Mouse (Mus musculus) kidney, embryonic 15.5 days (tissue): ENCODE measurements around the gene Ptgds. TPM values are rescaled to one million over a fixed set of nuclear protein-coding genes. Genes with fewer than 3 reads are reported as not detected.

ENCODE experiments used
- microRNA-seq: library from miRNA; unstranded; fragments of <30 nt; microRNA quantifications from one replicate; pipeline ENCODE4, GENCODE M21; 2016
- polyA plus RNA-seq: library from polyadenylated mRNA; unstranded; fragments of >200 nt; fragmentation: Nextera tagmentation; extraction: Ambion mirVana; gene quantifications from 2 replicates; pipeline ENCODE4 v1.2.1, GENCODE M21; 2015

Gene Ptgds
- polyA plus RNA-seq, 1 experiment from 2014 or later: 1.6 TPM

Small RNAs within 50 kb of the gene (microRNA-seq; reads per million reads assigned to microRNA genes)
- gene Mir3087: not detected

Other genes starting within 250 kb of the Ptgds start
- 555 and 581 TPM in 2 replicates for gene Tubb4b, start 245.3 kb downstream of the Ptgds start, polyA plus RNA-seq
- gene Slc34a3, start 235.7 kb downstream of the Ptgds start, polyA plus RNA-seq: 0.78 and 0.99 TPM in 2 replicates
- 0.31 and 0.41 TPM in 2 replicates for gene Rnf224, start 233.3 kb downstream of the Ptgds start, polyA plus RNA-seq
- 20.7 and 21.8 TPM in 2 replicates for gene Rnf208, start 227.8 kb downstream of the Ptgds start, polyA plus RNA-seq
- gene Cysrt1, start 227.6 kb downstream of the Ptgds start, polyA plus RNA-seq: 0.51 and 0.55 TPM in 2 replicates
- 5.3 and 5.4 TPM in 2 replicates for gene AL732309.1, start 223.2 kb downstream of the Ptgds start, polyA plus RNA-seq
- 23.4 and 23.6 TPM in 2 replicates for gene Tmem203, start 214.6 kb downstream of the Ptgds start, polyA plus RNA-seq
- gene Tprn, start 207.4 kb downstream of the Ptgds start, polyA plus RNA-seq: 9.2 and 11.3 TPM in 2 replicates
- 204 and 207 TPM in 2 replicates for gene Ssna1, start 197.6 kb downstream of the Ptgds start, polyA plus RNA-seq
- 123 and 129 TPM in 2 replicates for gene Anapc2, start 197.6 kb downstream of the Ptgds start, polyA plus RNA-seq
- not detected in 2 replicates for gene Tmem210, start 181.9 kb downstream of the Ptgds start, polyA plus RNA-seq
- 0.46 TPM in 1 of 2 replicates, not detected in the other for gene Lrrc26, start 180.1 kb downstream of the Ptgds start, polyA plus RNA-seq
- gene Grin1, start 150.9 kb downstream of the Ptgds start, polyA plus RNA-seq: 0.53 and 0.71 TPM in 2 replicates
- gene Man1b1, start 137.7 kb downstream of the Ptgds start, polyA plus RNA-seq: 50.5 and 53.2 TPM in 2 replicates
- 23.4 TPM in 2 replicates for gene Dpp7, start 113.7 kb downstream of the Ptgds start, polyA plus RNA-seq
- 24.9 and 27.3 TPM in 2 replicates for gene Uap1l1, start 104.4 kb downstream of the Ptgds start, polyA plus RNA-seq
- gene Sapcd2, start 97.7 kb downstream of the Ptgds start, polyA plus RNA-seq: 40.4 and 42.7 TPM in 2 replicates
- gene Entpd2, start 74.2 kb downstream of the Ptgds start, polyA plus RNA-seq: 4.5 and 4.6 TPM in 2 replicates
- 41.3 and 52.5 TPM in 2 replicates for gene Npdc1, start 70.7 kb downstream of the Ptgds start, polyA plus RNA-seq
- gene Fut7, start 46.8 kb downstream of the Ptgds start, polyA plus RNA-seq: 0.08 and 0.18 TPM in 2 replicates
- 11.0 and 11.1 TPM in 2 replicates for gene Abca2, start 41.3 kb downstream of the Ptgds start, polyA plus RNA-seq
- gene Clic3, start 13.2 kb downstream of the Ptgds start, polyA plus RNA-seq: 3.6 and 3.9 TPM in 2 replicates
- gene Paxx, start 9.0 kb downstream of the Ptgds start, polyA plus RNA-seq: 30.4 and 31.8 TPM in 2 replicates
- gene Lcn12, start 23.9 kb upstream of the Ptgds start, polyA plus RNA-seq: not detected in 2 replicates
- gene Fbxw5, start 30.7 kb upstream of the Ptgds start, polyA plus RNA-seq: 85.1 and 96.1 TPM in 2 replicates
- gene C8g, start 31.7 kb upstream of the Ptgds start, polyA plus RNA-seq: 6.3 and 7.8 TPM in 2 replicates
- 36.0 and 37.3 TPM in 2 replicates for gene Traf2, start 76.9 kb upstream of the Ptgds start, polyA plus RNA-seq
- 373 and 392 TPM in 2 replicates for gene Edf1, start 87.8 kb upstream of the Ptgds start, polyA plus RNA-seq
- 8.4 and 10.1 TPM in 2 replicates for gene Mamdc4, start 104.8 kb upstream of the Ptgds start, polyA plus RNA-seq
- gene Phpt1, start 105.2 kb upstream of the Ptgds start, polyA plus RNA-seq: 184 and 197 TPM in 2 replicates
- 0.15 and 0.21 TPM in 2 replicates for gene Ajm1, start 111.7 kb upstream of the Ptgds start, polyA plus RNA-seq
- 72.8 and 74.7 TPM in 2 replicates for gene Rabl6, start 138.5 kb upstream of the Ptgds start, polyA plus RNA-seq
- gene Ccdc183, start 147.6 kb upstream of the Ptgds start, polyA plus RNA-seq: 0.12 and 0.27 TPM in 2 replicates
- gene Tmem141, start 152.0 kb upstream of the Ptgds start, polyA plus RNA-seq: 31.6 and 32.4 TPM in 2 replicates
- gene Fcna, start 158.0 kb upstream of the Ptgds start, polyA plus RNA-seq: 3.3 and 4.2 TPM in 2 replicates
- not detected in 2 replicates for gene Lcn8, start 183.1 kb upstream of the Ptgds start, polyA plus RNA-seq
- not detected in 2 replicates for gene Lcn5, start 187.9 kb upstream of the Ptgds start, polyA plus RNA-seq
- gene Lcn6, start 206.7 kb upstream of the Ptgds start, polyA plus RNA-seq: not detected in 2 replicates
- not detected in 2 replicates for gene Lcn10, start 212.7 kb upstream of the Ptgds start, polyA plus RNA-seq
- 0.23 TPM in 1 of 2 replicates, not detected in the other for gene Obp2a, start 230.0 kb upstream of the Ptgds start, polyA plus RNA-seq
- 91.2 and 95.1 TPM in 2 replicates for gene Bmyc, start 236.7 kb upstream of the Ptgds start, polyA plus RNA-seq